Mouse (Mus musculus) erythroblast, embryonic 14.5 days (primary cell): ENCODE data around the gene Prmt8.

Source experiments
- GATA1 ChIP-seq: IDR thresholded peaks from 2 replicates; pipeline ENCODE4 v1.6.1; 2012; ENCODE audit warnings: low read length, inconsistent platforms, mixed read lengths
- TAL1 ChIP-seq: IDR thresholded peaks from 3 replicates; pipeline ENCODE4 v1.6.1; 2012; ENCODE audit warnings: low read length, inconsistent platforms, mixed read lengths

DNA sequence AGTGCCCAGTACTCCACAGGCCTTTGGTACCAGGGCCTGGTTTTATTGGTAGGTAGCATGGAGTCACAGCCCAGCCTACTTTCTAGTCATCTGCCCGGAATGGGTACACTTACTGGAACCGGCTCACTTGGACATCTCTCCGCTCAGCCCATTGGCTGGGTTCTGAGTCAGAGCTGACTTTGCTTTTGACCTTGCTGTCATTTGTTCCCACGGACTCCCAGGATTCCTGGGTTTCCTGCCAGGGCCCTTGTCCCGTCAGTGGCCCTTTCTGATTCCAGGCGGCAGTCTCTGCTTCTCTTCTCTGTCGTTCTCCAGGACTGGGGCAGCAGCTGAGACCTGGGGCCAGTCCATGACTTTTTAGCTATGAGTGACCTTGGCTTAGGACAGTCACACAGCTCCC, 97.2 kb downstream of the Prmt8 start:
- no peak for TF ChIP-seq GATA1
- no peak for TF ChIP-seq TAL1
